Mouse (Mus musculus) heart, adult 10 weeks (tissue): Measurements from ENCODE around the gene Brinp1. TPM values are rescaled to one million over a fixed set of nuclear protein-coding genes. Genes with fewer than 3 reads are reported as not detected.

Source experiments
- polyA plus RNA-seq: library from polyadenylated mRNA; stranded (reverse); fragments of 350-450 nt; fragmentation: Illumina TruSeq; extraction: RNeasy Lipid Tissue Mini Kit (QIAGEN cat#74804); gene quantifications from one replicate; pipeline ENCODE4 v1.2.3, GENCODE M21; 2014; ENCODE audit warnings: low read depth, low replicate concordance

The Brinp1 gene
- polyA plus RNA-seq = 0.13 TPM

GRCm38 (mm10) chr4:68954322-68954901, at the start of gene Brinp1:
Gene Brinp1 (minus strand): TSS chr4:68954397.

